ENCODE assay signal across 10 mouse cellular contexts in genomic region chr15:6059790-6060189, GRCm38 (mm10).
DNase-seq lines count a peak whose midpoint lies in the region; ATAC-seq and TF ChIP-seq lines count a peak whose summit lies in the region.
"Had no signal": no experiment of that assay in that cellular context is flagged by ENCODE, and none has a peak within 500 bp of the region (broad histone marks: within the 10 kb centered on the region; RNA-seq: fewer than 3 reads in every experiment).

No protein-coding gene starts in this region.

- TF ChIP-seq POLR2A in liver, adult 2 months (IDR thresholded peaks at IDR 0.05; ENCODE audit: extremely low read depth, insufficient read depth, low read length) = no peak

- H3K9me3 ChIP-seq in megakaryocyte, embryonic 14.5 days = no peaks in the 10 kb centered on the region
- H3K9me3 ChIP-seq in forebrain, embryonic 10.5 days = no peaks in the 10 kb centered on the region
- H3K9me3 ChIP-seq: embryonic facial prominence, embryonic 13.5 days had no signal

- H3K4me3 ChIP-seq in megakaryocyte, embryonic 14.5 days (replicated peaks) = peak overlapping the region; percentile 72
- H3K4me3 ChIP-seq in liver, adult 2 months (ENCODE audit: insufficient read depth, low read depth, low read length) = no peak overlapping the region
- no peak overlapping the region for H3K4me3 ChIP-seq in forebrain, embryonic 10.5 days
- H3K4me3 ChIP-seq: embryonic facial prominence, embryonic 13.5 days had no signal

- H3K4me1 ChIP-seq in megakaryocyte, embryonic 14.5 days = peaks cover 46% of the 10 kb centered on the region
- H3K4me1 ChIP-seq in liver, adult 2 months (ENCODE audit: control insufficient read depth, insufficient read depth, low read length) = peaks cover 6% of the 10 kb centered on the region; the same call in 1 of the 2 replicates
- H3K4me1 ChIP-seq in forebrain, embryonic 10.5 days = no peaks in the 10 kb centered on the region

- H3K36me3 ChIP-seq in megakaryocyte, embryonic 14.5 days (replicated peaks; ENCODE audit: low read length) = peaks cover 3% of the 10 kb centered on the region
- H3K36me3 ChIP-seq in liver, adult 2 months (ENCODE audit: control insufficient read depth, insufficient read depth, low read length) = no peaks in the 10 kb centered on the region
- H3K36me3 ChIP-seq in forebrain, embryonic 10.5 days (replicated peaks) = no peaks in the 10 kb centered on the region
- H3K36me3 ChIP-seq: embryonic facial prominence, embryonic 13.5 days had no signal

- no peak for ATAC-seq in megakaryocyte, adult 5-6 weeks (ENCODE audit: poor library complexity, severe bottlenecking)

- WGBS in liver, adult 2 months = 28% methylated on average over 5 of the region's 5 CpGs
- WGBS in forebrain, embryonic 10.5 days = 90% methylated on average over 5 of the region's 5 CpGs

- TF ChIP-seq CTCF in liver, adult 2 months (IDR thresholded peaks at IDR 0.05; ENCODE audit: low read depth, low read length) = no peak

- DNase-seq in brain, adult 2 months (ENCODE audit: low read depth, low spot score) = peak; percentile 1
- peak; percentile 64 for DNase-seq in liver, adult 2 months (ENCODE audit: extremely low read depth, low read depth, low spot score)
- DNase-seq in spleen, postnatal 4 days (ENCODE audit: low spot score in 2 of 2) = peak; percentile 67 to 73
- no peak for DNase-seq in urinary bladder, postnatal 36 days (ENCODE audit: low spot score in 2 of 2)
- no peak for DNase-seq in forebrain, embryonic 10.5 days (ENCODE audit: extremely low spot score, low spot score)
- DNase-seq: kidney, postnatal 10 days; thymus, adult 2 months had no signal

- no peak overlapping the region for H3K9ac ChIP-seq in liver, adult 2 months (ENCODE audit: low read depth, low read length)
- H3K9ac ChIP-seq: embryonic facial prominence, embryonic 13.5 days had no signal

- peak overlapping the region; percentile 35; the same call in 1 of the 2 replicates for H3K27ac ChIP-seq in liver, adult 2 months (replicated peaks; ENCODE audit: insufficient read depth, low read depth, low read length)
- H3K27ac ChIP-seq in forebrain, embryonic 10.5 days = no peak overlapping the region
- H3K27ac ChIP-seq: embryonic facial prominence, embryonic 13.5 days had no signal

- no peaks in the 10 kb centered on the region for H3K27me3 ChIP-seq in megakaryocyte, embryonic 14.5 days (replicated peaks)
- no peaks in the 10 kb centered on the region for H3K27me3 ChIP-seq in liver, adult 2 months (ENCODE audit: control insufficient read depth, insufficient read depth, low read length)
- H3K27me3 ChIP-seq in forebrain, embryonic 10.5 days (ENCODE audit: poor library complexity, severe bottlenecking) = no peaks in the 10 kb centered on the region
- H3K27me3 ChIP-seq: embryonic facial prominence, embryonic 13.5 days had no signal

- H3K79me2 ChIP-seq in liver, adult 2 months (ENCODE audit: control insufficient read depth, insufficient read depth, low read length) = no peaks in the 10 kb centered on the region

Comparison
In these comparisons a context has a peak if more than half of its experiments do, and no peak if none do; other contexts are left out.
1. DNase-seq: peak in brain, adult 2 months (single experiment), liver, adult 2 months (single experiment) and spleen, postnatal 4 days (2 of 2); none in urinary bladder, postnatal 36 days (0 of 2) and forebrain, embryonic 10.5 days (single experiment).